Mouse (Mus musculus) layer of hippocampus, adult 18-20 months (tissue): ENCODE data around the gene Rasgef1b. TPM values are rescaled to one million over a fixed set of nuclear protein-coding genes. Genes with fewer than 3 reads are reported as not detected.
A peak's percentile ranks its signal among the peaks of the same experiment; 100 is the strongest.

Experiments
- DNase-seq, 2 experiments: peaks; one replicate each; pipeline ENCODE4 v3.0.0; 2022; ENCODE audit warnings: low spot score in 2 of 2
- total RNA-seq, 2 experiments: library from RNA; stranded (reverse); gene quantifications; 2 replicates each; pipeline ENCODE4 v1.2.3; 2021

The Rasgef1b gene
- total RNA-seq, 2 experiments from 2014 or later = 9.3 to 11.2 TPM

DNA sequence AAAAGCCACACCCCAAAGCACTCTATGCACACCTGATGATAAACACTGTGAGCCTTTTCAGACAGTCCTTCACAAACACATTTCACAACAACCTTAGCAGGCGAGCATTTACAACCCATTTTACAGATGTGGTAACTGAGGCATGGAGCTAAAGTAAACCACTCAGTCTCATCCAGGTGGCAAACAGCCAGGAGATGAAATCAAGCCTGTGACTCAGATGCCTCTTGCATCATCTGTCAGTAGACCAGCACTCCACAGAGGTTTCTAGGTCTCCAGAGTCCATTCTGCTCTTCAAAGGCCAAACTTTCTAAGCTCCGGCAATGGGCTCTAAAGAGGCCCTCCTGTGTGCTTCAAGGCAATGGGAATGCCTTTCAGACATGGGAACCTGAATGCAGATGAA lies 396.8 kb downstream of the Rasgef1b start:
- DNase-seq = no peak

DNA sequence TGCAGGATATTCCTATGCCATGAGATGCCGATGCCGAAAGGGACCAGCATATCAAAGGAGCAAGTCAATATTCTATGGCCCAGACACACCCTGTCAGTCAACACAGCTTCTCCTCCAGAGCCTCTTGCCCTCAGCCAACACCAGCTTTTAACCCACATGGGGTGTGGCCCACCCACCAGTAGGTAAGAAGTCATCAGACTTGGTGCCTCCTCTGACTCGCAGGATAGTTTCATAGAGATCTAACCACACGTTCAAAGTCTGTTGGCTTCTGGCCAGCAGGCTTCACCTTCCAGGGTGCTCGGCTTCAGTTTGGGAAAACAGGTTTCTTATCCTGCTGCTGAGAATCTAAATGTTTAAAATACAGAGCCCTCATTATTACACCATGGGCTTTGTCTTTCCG lies 399.8 kb downstream of the Rasgef1b start:
- DNase-seq = no peak

DNA sequence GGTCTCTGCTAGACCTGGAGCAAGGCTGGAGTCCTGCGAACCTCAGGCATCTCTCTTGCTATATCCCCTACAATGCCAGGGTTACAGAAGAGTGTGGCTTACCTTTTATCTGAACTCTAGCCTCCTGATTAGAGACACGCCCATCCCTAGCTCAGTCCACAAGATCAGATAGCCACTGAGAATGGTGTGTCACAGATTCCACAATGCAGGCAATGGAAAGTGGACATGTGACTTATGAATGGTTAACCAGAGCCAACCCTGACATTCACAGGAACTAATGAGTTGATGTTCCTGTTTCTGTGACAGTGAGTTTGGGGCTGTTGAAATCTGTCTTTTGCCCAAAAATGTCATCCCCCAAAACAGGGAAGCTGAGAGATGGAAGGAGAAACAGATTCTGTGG lies 401.8 kb downstream of the Rasgef1b start:
- no peak for DNase-seq

DNA sequence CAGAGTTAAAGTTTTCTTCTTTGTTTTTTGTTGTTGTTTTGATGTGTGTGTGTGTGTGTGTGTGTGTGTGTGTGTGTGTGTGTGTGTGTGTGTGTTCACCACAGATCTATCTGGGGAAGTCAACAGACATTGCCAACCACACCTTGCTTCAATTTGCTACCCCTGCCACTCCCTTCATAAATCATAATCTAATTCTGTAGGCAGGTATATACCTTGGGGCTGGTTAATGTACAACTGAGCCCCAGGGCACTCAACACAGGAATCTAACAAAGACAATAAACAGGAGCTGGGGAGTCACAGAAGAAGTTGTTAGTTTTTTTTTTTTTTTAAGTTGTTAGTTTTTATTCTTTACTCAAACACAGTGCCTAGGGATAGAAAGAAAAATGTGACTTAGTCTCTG lies 403.6 kb downstream of the Rasgef1b start:
- DNase-seq = no peak

DNA sequence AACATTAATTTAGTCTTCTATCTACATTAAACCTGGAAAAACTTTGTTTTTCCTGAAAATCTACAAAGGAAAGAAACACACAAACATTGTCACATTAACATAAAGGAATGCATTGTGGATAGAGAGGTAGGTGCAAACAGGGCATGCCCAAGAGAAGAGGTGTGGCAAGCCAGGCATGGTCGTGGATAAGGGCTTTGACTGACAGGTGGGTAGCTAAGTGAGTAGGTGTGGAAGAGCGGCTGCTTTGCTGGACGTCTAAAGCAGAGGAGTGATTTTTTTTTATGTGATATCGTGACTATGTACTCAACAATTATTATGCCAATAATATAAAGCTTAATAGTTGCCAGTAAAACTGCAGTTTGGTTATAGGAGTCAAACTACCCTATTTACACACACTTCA lies 408.1 kb downstream of the Rasgef1b start:
- DNase-seq = no peak

DNA sequence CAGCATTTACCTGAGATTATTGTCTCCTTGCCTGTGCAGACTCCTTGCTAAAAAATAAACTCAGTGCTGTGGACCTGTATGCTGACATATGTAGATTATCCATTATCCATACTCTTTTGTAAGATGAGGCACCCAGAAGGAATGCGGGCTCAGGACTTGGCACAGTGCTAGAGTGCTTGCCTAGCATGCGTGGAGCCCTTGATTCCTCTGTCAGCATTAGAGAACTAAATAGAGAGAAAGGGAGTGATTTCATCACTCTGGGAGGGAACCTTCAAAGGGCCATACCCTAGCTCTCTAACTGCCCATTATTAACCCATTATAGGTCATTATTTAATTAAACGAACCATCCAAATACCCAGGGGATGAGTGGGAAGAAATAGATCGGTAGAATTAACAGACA lies 430.9 kb downstream of the Rasgef1b start:
- no peak for DNase-seq

DNA sequence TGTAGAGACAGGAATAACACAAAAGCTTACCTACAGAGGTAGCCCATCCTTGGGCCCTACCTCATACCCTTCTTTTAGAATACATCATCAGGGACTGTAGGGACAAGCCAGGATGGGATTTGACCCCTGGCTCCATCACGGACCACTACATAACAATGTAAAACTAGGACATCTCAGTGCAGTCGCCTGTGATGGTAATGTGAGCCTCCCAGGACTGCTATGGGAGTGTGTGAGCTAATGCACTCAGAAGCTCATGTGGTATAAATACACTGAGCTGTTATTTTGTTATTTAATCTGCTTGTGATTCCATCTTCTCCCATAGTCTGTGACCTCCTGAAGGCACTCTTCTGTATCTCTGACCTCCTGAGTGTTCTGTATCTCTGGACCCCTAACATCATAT lies 432.5 kb downstream of the Rasgef1b start:
- DNase-seq = no peak

DNA sequence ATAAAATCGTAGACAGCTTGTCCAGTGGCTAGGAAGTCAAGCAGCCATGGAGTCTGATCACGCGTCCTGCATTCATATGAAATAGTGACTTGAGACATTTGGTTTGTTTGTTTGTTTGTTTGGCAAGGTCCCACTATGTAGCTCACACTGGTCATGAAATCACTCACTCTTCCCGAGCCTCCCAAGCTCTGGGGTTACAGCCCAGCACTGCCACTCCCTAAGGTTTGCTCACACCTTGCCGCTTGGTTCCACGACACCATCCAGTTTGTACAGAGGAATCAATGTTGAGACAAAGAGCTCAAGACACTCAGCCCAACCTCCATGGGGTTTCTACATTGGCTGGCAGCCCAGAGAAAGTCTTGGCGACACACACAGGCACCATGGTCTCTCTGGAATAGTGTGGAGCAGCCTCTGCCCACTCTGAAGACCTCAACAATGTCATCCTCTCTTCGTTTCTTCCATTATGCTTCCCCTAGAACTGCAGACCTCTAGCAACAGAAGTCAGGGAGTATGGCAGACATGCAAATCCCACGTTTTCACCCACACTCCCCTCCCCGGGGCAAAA lies 436.5 kb downstream of the Rasgef1b start:
- no peak for DNase-seq

DNA sequence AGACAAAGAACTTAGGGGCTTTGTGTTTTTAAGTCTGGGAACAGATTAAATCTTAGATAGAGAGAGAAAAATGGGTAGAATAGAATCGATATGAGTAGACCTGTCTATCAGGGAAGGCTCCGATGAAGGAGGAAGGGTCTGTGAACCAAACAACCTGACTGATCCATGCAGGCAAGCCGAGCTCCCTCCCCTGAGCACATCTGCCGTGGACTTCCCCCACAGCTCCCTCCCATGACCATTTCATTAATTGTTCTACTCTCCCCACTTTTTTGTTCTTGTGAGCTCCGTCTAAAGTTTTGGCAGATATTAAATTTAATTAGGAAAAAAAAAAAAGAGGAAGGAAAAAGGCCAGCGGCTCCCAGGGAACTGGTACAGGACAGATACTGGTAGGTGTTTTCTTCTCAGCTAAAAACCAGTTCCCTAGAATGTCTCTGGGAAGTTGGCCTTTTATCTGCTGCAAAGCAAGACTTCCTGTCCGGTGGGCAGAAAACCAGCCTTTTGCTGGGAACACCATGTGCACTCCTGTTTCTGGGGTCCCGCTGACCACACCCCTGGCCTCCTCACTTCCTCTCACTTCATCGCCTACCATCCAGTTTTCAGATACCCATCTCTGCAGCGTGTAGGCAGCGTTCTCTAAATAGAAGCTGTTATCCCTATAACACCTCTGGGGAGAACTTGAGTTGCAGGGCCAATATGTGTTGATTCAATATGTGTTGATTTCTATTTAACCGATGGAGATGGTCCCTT lies 437.6 kb downstream of the Rasgef1b start:
- DNase-seq = no peak

DNA sequence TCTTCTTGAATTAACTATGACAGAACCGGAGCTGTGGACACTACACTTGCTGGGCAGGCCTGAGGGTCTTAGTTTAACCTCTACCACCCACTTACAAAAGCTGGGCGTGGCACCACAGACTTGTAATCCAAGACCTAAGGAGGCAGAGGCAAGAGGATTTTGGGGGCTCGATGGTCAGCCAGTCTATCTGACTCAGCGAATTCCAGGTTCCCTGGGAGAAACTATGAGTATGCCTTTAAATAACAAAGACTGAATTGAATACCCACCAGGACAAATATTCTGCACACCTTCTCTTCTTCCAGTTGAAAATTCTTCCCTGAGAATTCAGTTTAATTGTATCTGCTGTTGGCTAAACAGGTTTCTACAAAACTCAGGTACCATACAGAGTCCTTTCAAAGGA lies 440.6 kb downstream of the Rasgef1b start:
- DNase-seq = no peak

DNA sequence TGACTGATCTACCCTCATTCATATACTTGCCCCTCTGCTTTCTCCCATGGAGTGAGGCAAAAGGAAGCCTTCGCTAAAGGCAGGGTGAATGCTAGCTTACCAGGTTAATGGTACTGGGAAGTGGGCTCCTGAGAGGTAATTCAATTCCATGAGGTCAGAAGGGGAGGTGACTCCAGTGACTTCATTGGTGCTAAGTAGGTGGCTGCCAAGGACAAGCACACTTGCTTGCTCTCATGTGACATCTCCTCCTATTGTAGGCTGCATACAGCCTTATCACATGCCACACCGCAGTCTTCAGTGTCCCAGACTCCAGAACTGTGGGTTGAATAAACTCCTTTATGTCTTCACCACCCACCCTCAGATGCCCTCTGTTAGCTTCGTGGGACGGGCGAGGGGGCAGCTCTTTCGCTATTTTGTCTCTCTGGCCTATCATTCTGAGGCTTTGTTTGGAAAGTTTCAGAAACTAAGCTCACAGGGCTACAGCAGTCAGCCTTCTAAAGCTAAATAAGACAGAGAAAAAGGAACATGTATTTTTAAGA lies 441.1 kb downstream of the Rasgef1b start:
- no peak for DNase-seq

DNA sequence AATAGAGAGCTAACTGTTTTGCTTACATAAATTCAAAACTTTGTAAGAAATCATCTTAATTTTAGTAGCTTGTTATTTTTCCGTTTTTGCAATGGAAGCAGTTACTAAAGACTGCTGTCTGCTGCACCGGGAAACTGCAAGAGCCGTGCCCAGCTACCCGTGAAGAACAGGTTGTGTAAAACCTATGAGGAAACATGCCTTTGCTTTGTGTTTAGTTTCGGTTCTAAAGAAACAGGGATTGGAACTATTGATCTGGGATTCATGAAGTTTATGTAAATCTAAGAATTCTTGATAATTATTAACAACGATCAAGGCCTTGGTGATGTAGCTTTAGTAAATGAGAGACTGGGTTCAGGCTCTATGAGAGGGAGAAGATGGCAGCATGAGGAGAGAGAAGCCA lies 442.3 kb downstream of the Rasgef1b start:
- DNase-seq = no peak

DNA sequence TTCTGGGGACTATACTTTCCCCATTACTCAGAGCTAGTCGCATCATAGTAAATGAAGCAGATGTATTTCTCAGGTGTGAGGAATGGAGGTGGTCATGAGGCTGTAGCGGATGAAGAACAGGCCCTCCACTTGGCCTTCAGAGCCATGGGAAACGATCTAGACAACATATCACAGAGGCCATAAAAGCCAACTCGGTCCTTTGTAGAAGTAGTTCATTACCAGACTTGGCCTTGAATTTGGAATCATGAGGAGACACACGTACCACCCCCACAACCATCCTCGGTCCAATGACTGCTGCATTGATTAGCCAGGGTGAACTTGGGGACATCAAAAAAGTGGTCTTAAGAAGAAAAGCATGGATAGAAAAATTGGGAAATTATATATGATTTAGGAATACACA lies 442.8 kb downstream of the Rasgef1b start:
- no peak for DNase-seq

DNA sequence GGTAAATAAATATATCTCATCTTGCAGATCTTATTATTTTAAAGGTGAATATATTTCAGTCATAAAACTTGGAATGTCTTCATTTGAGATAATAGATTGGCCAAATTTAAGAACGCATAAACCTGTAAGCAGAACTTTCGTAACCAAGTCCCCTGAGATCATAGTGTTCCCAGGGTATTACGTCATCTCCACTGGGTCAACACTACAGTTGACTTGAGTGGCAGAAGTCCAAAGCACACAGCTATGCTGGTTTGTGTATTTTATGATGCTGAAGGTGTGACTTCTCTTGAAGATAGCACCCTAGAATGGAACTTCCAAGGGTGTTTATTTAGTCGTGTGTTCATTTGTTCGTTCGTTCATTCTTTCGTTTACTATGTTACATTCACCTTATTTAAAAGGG lies 444.5 kb downstream of the Rasgef1b start:
- DNase-seq = no peak

DNA sequence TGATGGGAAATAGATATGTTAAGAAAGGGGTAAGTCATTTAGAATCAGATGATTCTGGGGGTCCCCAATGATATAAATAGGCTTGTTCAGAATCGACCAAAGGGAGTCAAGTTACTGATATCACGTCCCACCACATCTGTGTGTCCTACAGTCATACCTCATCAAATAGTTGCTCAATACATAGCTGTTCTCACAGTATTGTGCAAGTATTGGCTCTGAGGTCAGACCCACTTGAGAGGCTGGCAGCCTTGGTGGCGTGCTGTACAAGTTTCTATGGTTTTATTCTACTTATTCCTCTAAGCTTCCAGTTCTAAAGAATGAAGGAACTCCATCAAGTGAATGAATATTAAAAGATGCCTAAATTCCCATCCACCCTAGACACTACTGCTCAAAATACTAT lies 445.2 kb downstream of the Rasgef1b start:
- DNase-seq = no peak

DNA sequence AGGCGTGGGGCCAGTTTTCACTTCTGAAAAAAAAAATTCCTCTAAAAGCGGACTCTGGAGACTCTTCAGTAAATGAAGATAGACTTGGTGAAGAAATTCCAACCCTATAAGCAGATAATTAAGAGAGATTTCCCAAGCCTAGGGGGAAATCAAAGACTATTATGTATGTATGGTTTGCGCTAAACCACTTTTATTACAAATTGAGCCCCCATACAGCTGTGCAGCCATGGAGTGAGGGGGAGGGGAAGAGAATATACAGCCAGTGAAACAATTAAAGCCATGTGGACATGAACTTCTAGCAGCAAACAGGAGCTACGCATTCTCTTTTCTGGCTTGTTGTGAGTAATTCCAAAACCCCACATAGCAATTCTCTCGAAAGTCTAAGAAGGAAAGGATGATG lies 448.3 kb downstream of the Rasgef1b start:
- no peak for DNase-seq

DNA sequence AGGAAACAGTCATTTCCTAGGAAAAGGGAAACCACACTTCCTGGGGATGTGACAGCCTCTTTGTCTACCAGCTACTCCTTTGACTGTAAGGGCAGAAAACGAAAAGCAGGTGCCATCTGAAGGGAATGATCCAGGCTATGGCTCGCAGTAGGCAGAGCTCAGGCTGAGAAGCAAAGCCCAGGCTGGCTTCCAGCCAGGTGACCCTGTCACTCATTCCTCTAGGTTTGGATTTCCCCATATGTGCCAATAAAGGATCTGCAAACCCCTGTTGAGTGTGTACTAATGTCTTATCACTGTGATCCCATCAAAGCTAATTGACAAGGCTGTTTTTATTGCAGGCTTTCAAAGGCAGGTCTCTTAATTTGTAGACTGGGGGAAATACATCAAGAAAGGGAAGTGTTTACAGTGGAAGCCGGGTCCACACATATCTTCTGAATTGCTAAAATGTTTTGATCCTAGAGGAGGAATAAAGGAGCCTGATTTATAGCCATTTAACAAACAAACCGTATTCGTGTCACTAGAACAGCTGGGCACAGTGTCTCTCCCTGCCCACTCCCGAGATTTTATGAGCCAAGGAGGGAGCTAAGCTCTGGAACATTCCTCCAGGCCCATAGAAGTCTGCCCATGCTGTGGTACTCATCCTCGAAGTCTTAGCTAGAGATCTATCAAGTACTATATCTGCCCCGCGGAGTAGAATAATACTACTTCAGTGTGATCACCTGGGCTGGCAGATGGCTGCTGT lies 449.7 kb downstream of the Rasgef1b start:
- no peak for DNase-seq

DNA sequence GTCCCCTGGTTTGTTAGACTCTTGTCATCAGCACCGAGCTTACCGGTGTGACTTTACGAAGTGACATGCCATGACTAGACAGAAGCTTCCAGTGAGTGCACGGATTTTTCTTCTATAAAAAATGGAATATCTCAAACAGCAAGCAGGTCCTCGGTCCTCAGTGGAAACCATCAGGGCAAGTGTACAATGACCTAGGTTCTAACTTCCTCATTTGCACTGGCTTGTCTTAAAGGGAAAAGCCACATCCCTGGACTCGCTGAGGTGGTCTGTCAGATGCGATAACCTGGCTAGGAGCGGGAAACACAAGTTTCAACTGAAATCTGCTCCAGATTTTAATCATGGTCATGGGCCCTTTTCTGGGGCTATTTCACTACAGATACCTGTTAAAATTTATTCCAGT lies 450.5 kb downstream of the Rasgef1b start:
- no peak for DNase-seq

DNA sequence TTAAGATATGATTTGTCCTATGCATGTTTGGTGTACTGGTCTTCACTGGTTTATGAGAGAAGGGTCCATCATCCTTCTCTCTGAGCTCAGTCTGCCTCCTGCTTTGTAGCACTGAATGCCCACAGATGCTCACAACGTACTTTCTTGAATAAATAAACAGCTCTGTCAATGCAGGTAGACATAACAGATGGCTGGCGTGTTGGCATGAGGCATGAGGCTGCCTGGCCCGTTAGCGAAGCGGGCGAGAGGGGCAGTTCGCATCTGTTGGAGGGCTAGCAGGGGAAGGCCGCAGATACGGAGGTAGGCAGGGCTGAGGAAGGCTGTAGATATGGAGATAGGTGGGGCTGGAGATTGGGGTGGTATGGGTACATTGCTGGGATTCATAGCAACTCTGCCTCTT lies 451.3 kb downstream of the Rasgef1b start:
- DNase-seq = no peak

DNA sequence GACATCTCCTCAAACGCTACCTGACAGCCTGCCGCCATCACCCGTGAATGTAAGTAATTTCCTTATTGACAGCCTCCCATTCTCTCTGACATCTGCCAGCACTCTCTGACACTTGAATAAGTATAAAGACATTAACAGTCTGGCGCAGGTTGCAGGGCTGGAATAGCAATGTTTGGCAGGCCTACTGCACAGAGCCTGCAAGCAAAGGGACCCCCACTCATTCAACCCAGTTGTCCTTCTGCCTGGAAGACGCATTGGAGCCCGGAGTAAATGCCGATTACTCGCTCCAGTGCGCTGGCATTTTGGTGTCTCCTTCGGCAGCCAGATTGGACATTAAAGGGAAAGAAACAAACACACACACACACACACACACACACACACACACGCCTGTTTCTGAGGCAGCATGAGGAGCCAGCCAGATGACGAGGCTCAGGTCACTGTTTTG lies 454.7 kb downstream of the Rasgef1b start:
- DNase-seq = peak in 1 of 2 experiments; percentile 15

DNA sequence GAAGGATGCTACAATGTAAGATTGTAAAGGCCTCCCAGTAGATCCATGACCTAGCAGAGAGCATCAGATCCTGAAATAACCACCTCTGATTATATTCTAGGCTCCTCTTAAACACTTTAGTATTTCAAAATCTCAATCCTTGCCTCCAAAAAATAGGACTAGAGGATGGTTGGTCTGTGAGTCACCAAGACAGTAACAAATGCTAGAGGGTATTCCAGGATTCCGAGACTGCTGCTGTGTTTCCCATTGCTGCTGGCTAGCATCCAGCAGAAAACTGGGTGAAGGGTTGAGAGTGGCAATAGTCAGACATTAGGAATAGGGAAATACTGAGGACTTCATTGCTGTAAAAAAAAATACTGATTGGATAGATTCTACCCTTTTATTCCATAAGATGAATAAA lies 457.3 kb downstream of the Rasgef1b start:
- no peak for DNase-seq

DNA sequence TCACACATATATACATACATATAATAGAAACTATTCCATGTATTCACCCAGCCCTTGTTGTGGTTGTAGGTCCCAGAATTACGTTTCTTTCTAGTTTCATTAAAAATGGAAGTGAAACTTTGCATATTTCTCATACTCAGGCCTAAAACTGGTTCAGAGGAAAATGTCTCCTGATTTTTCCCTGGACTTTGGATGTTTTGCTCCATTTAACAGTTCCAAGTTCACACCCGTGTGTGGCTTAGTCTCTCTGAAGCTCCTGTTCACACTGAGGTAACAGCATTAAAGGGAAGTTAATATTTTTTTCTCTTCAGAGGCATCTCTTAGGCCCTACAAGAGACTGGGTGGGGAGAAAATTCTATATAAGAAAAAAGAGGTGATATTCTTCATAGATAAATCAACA lies 459.7 kb downstream of the Rasgef1b start:
- DNase-seq = no peak
